Mouse (Mus musculus) embryonic facial prominence, embryonic 13.5 days (tissue): ENCODE measurements at regions not wholly inside any gene's neighbourhood (a gene's known extent, or its start where the extent isn't known, plus 50 kb on each side); places are given as distances from the start of the nearest gene placed in this dataset.

ENCODE experiments used
- ATAC-seq: fragments of 200-750 bp; cut with Nextera tagmentation; 2 replicates; pipeline ENCODE4 v1.8.0; 2017; ENCODE audit warnings: low read depth; ENCODE audit not compliant: insufficient number of reproducible peaks, insufficient read depth, low FRiP score, low TSS enrichment
- H3K27ac ChIP-seq: fragments of 300-500 bp; sonication (generic); 2 replicates; pipeline ENCODE4 v1.5.1; 2015; ENCODE audit warnings: moderate library complexity, mild to moderate bottlenecking, inconsistent platforms
- H3K27me3 ChIP-seq: fragments of 300-500 bp; sonication (generic); 2 replicates; pipeline ENCODE4 v1.6.1; 2015; ENCODE audit warnings: mild to moderate bottlenecking, inconsistent platforms
- H3K36me3 ChIP-seq: fragments of 300-500 bp; sonication (generic); 2 replicates; pipeline ENCODE4 v1.6.1; 2015; ENCODE audit warnings: mild to moderate bottlenecking, inconsistent platforms
- H3K4me1 ChIP-seq: fragments of 300-500 bp; sonication (generic); 2 replicates; pipeline ENCODE4 v1.6.1; 2015; ENCODE audit warnings: inconsistent platforms
- H3K4me2 ChIP-seq: fragments of 300-500 bp; sonication (generic); 2 replicates; pipeline ENCODE4 v1.6.1; 2015; ENCODE audit warnings: moderate library complexity, mild to moderate bottlenecking, inconsistent platforms
- H3K4me3 ChIP-seq: fragments of 300-500 bp; sonication (generic); 2 replicates; pipeline ENCODE4 v1.5.1; 2015; ENCODE audit warnings: mild to moderate bottlenecking, inconsistent platforms
- H3K9ac ChIP-seq: fragments of 300-500 bp; sonication (generic); 2 replicates; pipeline ENCODE4 v1.6.1; 2015; ENCODE audit warnings: mild to moderate bottlenecking, inconsistent platforms
- H3K9me3 ChIP-seq: fragments of 300-500 bp; sonication (generic); 2 replicates; pipeline ENCODE4 v1.6.1; 2016; ENCODE audit warnings: inconsistent platforms
- WGBS: fragments of 180-500 bp; shearing (Covaris S2); methylation state at CpG from one replicate; pipeline ENCODE4 v1.1.7; 2015; ENCODE audit warnings: mixed read lengths; 5-methylcytosine and 5-hydroxymethylcytosine counted together

GRCm38 (mm10) chr1:35943800-35944199 is 124.4 kb upstream of the Hs6st1 start:
- H3K4me2 ChIP-seq, result no peak overlapping the region
- H3K4me3 ChIP-seq, result no peak overlapping the region
- H3K9ac ChIP-seq, result no peak overlapping the region
- no peaks in the 10 kb centered on the region for H3K9me3 ChIP-seq
- no peak overlapping the region for H3K27ac ChIP-seq
- WGBS, result 72% methylated on average over 7 of the region's 7 CpGs
- H3K36me3 ChIP-seq, result no peaks in the 10 kb centered on the region
- H3K27me3 ChIP-seq, result no peaks in the 10 kb centered on the region
- peaks cover 5% of the 10 kb centered on the region; the same call in 1 of the 2 replicates for H3K4me1 ChIP-seq
- no peak for ATAC-seq

DNA sequence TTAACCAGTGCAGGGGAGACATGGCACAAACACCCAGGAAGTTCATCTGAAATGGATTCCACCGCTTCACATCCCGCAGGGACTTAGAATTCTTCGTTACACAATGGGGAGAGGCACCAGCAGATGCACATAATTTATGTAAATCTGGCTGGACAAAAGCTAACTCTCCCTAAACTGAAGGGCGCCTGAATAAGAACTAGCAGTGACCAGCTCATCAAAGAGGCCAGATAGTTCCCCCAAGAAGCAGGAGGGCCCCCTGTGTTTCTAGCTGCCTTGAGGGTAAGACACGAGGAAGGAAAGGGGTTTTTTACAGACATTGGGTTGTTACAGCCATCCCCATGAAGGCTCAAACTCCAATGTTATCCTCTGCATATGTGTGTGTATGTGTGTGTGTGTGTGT is 123.8 kb upstream of the Hs6st1 start:
- H3K4me2 ChIP-seq, result no peak overlapping the region
- H3K36me3 ChIP-seq, result no peaks in the 10 kb centered on the region
- H3K27ac ChIP-seq, result no peak overlapping the region
- no peak overlapping the region for H3K9ac ChIP-seq
- 54% methylated on average over 5 of the region's 5 CpGs for WGBS
- H3K4me3 ChIP-seq, result no peak overlapping the region
- peaks cover 5% of the 10 kb centered on the region; the same call in 1 of the 2 replicates for H3K4me1 ChIP-seq
- H3K27me3 ChIP-seq, result no peaks in the 10 kb centered on the region
- no peaks in the 10 kb centered on the region for H3K9me3 ChIP-seq
- ATAC-seq, result no peak

GRCm38 (mm10) chr1:35944849-35945248 is 123.4 kb upstream of the Hs6st1 start:
- H3K9ac ChIP-seq, result no peak overlapping the region
- ATAC-seq, result no peak
- H3K36me3 ChIP-seq, result no peaks in the 10 kb centered on the region
- peaks cover 5% of the 10 kb centered on the region; the same call in 1 of the 2 replicates for H3K4me1 ChIP-seq
- no peak overlapping the region for H3K4me3 ChIP-seq
- no peaks in the 10 kb centered on the region for H3K9me3 ChIP-seq
- no peak overlapping the region for H3K4me2 ChIP-seq
- no peak overlapping the region for H3K27ac ChIP-seq
- H3K27me3 ChIP-seq, result no peaks in the 10 kb centered on the region
- 74% methylated on average over 8 of the region's 8 CpGs for WGBS

GRCm38 (mm10) chr1:35945596-35945995 is 122.6 kb upstream of the Hs6st1 start:
- no peak overlapping the region for H3K4me2 ChIP-seq
- peaks cover 5% of the 10 kb centered on the region; the same call in 1 of the 2 replicates for H3K4me1 ChIP-seq
- no peak overlapping the region for H3K4me3 ChIP-seq
- H3K9ac ChIP-seq, result no peak overlapping the region
- no peaks in the 10 kb centered on the region for H3K9me3 ChIP-seq
- no peak overlapping the region for H3K27ac ChIP-seq
- 86% methylated on average over 4 of the region's 4 CpGs for WGBS
- H3K27me3 ChIP-seq, result no peaks in the 10 kb centered on the region
- H3K36me3 ChIP-seq, result no peaks in the 10 kb centered on the region
- ATAC-seq, result no peak

GRCm38 (mm10) chr1:35948104-35948503 is 120.1 kb upstream of the Hs6st1 start:
- H3K36me3 ChIP-seq, result no peaks in the 10 kb centered on the region
- H3K9ac ChIP-seq, result no peak overlapping the region
- no peak overlapping the region for H3K4me3 ChIP-seq
- no peaks in the 10 kb centered on the region for H3K9me3 ChIP-seq
- H3K4me1 ChIP-seq, result 0 out of 2 replicates have a peak, but pooled peaks cover 5% of the 10 kb centered on the region
- no peaks in the 10 kb centered on the region for H3K27me3 ChIP-seq
- no peak for ATAC-seq
- no peak overlapping the region for H3K4me2 ChIP-seq
- no peak overlapping the region for H3K27ac ChIP-seq
- 66% methylated on average over 5 of the region's 5 CpGs for WGBS

- H3K9ac ChIP-seq, result no peak overlapping the region
- no peaks in the 10 kb centered on the region for H3K27me3 ChIP-seq
- H3K4me2 ChIP-seq, result no peak overlapping the region
- 31% methylated on average over 4 of the region's 4 CpGs for WGBS
- no peak overlapping the region for H3K4me3 ChIP-seq
- no peak for ATAC-seq
- no peaks in the 10 kb centered on the region for H3K9me3 ChIP-seq
- no peak overlapping the region for H3K27ac ChIP-seq
- 0 out of 2 replicates have a peak, but pooled peaks cover 5% of the 10 kb centered on the region for H3K4me1 ChIP-seq
- H3K36me3 ChIP-seq, result no peaks in the 10 kb centered on the region
Measured at GRCm38 (mm10) chr1:35951082-35951481, 117.1 kb upstream of the Hs6st1 start.

DNA sequence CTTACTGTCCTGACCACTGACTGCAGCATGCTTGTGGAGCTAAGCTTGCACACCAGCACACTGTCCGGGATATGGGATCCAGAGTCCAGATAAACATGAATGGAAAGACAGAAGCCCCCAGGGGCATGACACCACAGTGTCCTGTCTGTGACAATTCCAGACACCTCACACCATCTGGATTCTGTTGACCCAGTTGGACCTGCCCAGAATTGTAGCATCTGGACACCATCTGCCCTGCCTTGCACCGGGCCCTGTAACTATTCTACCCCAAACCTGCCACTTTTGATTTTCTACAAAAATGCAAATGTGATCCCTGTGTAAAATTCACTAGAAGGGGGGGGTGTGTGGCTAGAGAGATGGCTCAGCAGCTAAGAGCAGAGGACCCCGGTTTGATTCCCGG is 114.5 kb upstream of the Hs6st1 start:
- 53% methylated on average over 4 of the region's 4 CpGs for WGBS

GRCm38 (mm10) chr1:35957425-35958372 is 110.5 kb upstream of the Hs6st1 start:
- no peak for ATAC-seq

More for the DNA sequence above, 114.5 kb upstream of the Hs6st1 start:
- Histone ChIP-seq H3K36me3 (no peaks in the 10 kb centered on the region), H3K9me3 (no peaks in the 10 kb centered on the region), H3K27ac (no peak overlapping the region), H3K9ac (no peak overlapping the region), H3K4me3 (no peak overlapping the region), H3K4me1 (0 out of 2 replicates have a peak, but pooled peaks cover 5% of the 10 kb centered on the region), H3K4me2 (no peak overlapping the region), H3K27me3 (no peaks in the 10 kb centered on the region)
- ATAC-seq, result no peak

DNA sequence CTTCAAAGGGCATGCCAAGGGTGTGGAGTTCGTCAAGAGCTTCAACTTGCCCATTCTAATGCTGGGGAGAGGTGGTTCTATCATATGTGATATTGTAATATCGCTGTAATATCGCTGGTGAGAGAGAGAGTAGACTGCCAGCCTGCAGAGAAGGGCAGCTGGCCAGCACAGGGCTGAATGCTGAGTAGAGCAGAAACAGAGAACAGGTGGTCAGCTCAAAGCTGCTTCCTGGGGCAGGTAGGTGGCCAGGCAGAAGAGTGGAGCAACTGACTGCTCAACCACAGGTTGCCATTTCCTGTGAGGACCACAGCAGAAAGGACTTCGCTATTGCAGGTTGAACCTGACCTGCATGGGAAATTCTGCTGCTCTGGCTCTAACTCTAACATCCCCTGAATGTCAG is 108.5 kb upstream of the Hs6st1 start:
- no peak for ATAC-seq
- no peak overlapping the region for H3K27ac ChIP-seq
- H3K9ac ChIP-seq, result no peak overlapping the region
- H3K4me2 ChIP-seq, result no peak overlapping the region
- H3K27me3 ChIP-seq, result no peaks in the 10 kb centered on the region
- no peaks in the 10 kb centered on the region for H3K36me3 ChIP-seq
- H3K4me3 ChIP-seq, result no peak overlapping the region
- H3K9me3 ChIP-seq, result no peaks in the 10 kb centered on the region; the same call in 1 of the 2 replicates
- 89% methylated on average over 4 of the region's 4 CpGs for WGBS
- peaks cover 5% of the 10 kb centered on the region; the same call in 1 of the 2 replicates for H3K4me1 ChIP-seq

More at GRCm38 (mm10) chr1:35957425-35958372, 110.5 kb upstream of the Hs6st1 start:
- H3K4me3 ChIP-seq, result no peak overlapping the region
- no peaks in the 10 kb centered on the region for H3K27me3 ChIP-seq
- H3K4me2 ChIP-seq, result no peak overlapping the region
- 70% methylated on average over 8 of the region's 8 CpGs for WGBS
- no peak overlapping the region for H3K27ac ChIP-seq
- no peaks in the 10 kb centered on the region for H3K36me3 ChIP-seq
- H3K9me3 ChIP-seq, result no peaks in the 10 kb centered on the region
- peaks cover 5% of the 10 kb centered on the region; the same call in 1 of the 2 replicates for H3K4me1 ChIP-seq
- H3K9ac ChIP-seq, result no peak overlapping the region

- no peak overlapping the region for H3K9ac ChIP-seq
- ATAC-seq, result 0 out of 2 replicates have a peak, but pooled peaks have one; percentile 34
- no peaks in the 10 kb centered on the region for H3K36me3 ChIP-seq
- H3K9me3 ChIP-seq, result peaks cover 6% of the 10 kb centered on the region
- no peak overlapping the region for H3K4me2 ChIP-seq
- WGBS, result 95% methylated on average over 2 of the region's 2 CpGs
- H3K4me1 ChIP-seq, result peaks cover 5% of the 10 kb centered on the region; the same call in 1 of the 2 replicates
- H3K4me3 ChIP-seq, result no peak overlapping the region
- no peaks in the 10 kb centered on the region for H3K27me3 ChIP-seq
- no peak overlapping the region for H3K27ac ChIP-seq
Measured at GRCm38 (mm10) chr1:35960844-35961243, 107.4 kb upstream of the Hs6st1 start.

DNA sequence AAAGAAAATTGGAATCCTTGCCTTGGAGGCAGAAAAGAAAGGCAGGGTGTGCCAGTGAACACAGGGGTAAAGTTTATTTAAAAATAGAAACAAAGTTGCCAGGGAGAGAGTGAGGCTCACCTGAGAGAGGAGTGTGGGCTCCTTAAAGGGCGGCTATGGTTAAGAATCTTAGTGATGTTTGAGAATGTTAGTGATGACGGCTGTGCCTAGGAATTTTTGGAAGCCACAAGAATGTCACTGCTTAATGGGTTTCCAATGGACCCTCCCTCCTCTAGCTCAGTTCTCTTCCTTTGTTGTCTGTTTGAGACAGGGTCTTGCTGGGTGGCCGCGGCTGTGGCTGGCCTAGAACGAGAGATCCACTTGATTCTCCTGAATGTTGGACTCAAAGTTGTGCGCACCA is 106.3 kb upstream of the Hs6st1 start:
- H3K27me3 ChIP-seq, result no peaks in the 10 kb centered on the region
- no peak overlapping the region for H3K27ac ChIP-seq
- ATAC-seq, result no peak
- 46% methylated on average over 6 of the region's 6 CpGs for WGBS
- H3K9me3 ChIP-seq, result peaks cover 6% of the 10 kb centered on the region
- peaks cover 5% of the 10 kb centered on the region; the same call in 1 of the 2 replicates for H3K4me1 ChIP-seq
- H3K4me3 ChIP-seq, result no peak overlapping the region
- no peak overlapping the region for H3K9ac ChIP-seq
- no peak overlapping the region for H3K4me2 ChIP-seq
- no peaks in the 10 kb centered on the region for H3K36me3 ChIP-seq

- Histone ChIP-seq H3K4me2 (no peak overlapping the region), H3K4me1 (peaks cover 24% of the 10 kb centered on the region), H3K27ac (0 out of 2 replicates have a peak overlapping the region, but pooled peaks have one; percentile 44), H3K27me3 (no peaks in the 10 kb centered on the region), H3K9me3 (peaks cover 12% of the 10 kb centered on the region), H3K4me3 (no peak overlapping the region), H3K36me3 (no peaks in the 10 kb centered on the region), H3K9ac (no peak overlapping the region)
- no peak for ATAC-seq
Measured at GRCm38 (mm10) chr1:35968489-35968888, 99.7 kb upstream of the Hs6st1 start.
